Mouse (Mus musculus) adrenal gland, postnatal 4 days (tissue): ENCODE results near the gene Ybx2. TPM values are rescaled to one million over a fixed set of nuclear protein-coding genes. Genes with fewer than 3 reads are reported as not detected.
A peak's percentile ranks its signal among the peaks of the same experiment; 100 is the strongest.

ENCODE experiments used
- DNase-seq, 2 experiments: peaks; one replicate each; pipeline ENCODE4 v3.0.0; 2021 to 2022; ENCODE audit warnings: low spot score in 2 of 2, mixed read lengths in 2 of 2
- long read RNA-seq, 2 experiments: library from polyadenylated mRNA; stranded (forward); transcript quantifications; one replicate each; pipeline ENCODE4 v2.0.0; 2021
- total RNA-seq, 2 experiments: library from RNA; stranded (reverse); gene quantifications; 2 replicates each; pipeline ENCODE4 v1.2.3; 2021

The Ybx2 gene
- total RNA-seq, result 10 to 100 TPM in 1 of 2 experiments, 1 to 10 TPM in 1; 9.7 to 20.6 TPM
- long read RNA-seq, experiment 1, partial matches to known transcripts, result 1 of 4 reads
- long read RNA-seq, experiment 1, other reads (novel, unspliced or antisense), result 2 of 4 reads
- long read RNA-seq, experiment 2, partial matches to known transcripts, result 5 of 12 reads
- long read RNA-seq, experiment 2, other reads (novel, unspliced or antisense), result 3 of 12 reads

- peak; percentile 62 to 71 for DNase-seq
Observed at GRCm38 (mm10) chr11:69935137-69935879, at the start of gene Ybx2. TSS of gene Ybx2 (plus strand) at chr11:69935796.

DNA sequence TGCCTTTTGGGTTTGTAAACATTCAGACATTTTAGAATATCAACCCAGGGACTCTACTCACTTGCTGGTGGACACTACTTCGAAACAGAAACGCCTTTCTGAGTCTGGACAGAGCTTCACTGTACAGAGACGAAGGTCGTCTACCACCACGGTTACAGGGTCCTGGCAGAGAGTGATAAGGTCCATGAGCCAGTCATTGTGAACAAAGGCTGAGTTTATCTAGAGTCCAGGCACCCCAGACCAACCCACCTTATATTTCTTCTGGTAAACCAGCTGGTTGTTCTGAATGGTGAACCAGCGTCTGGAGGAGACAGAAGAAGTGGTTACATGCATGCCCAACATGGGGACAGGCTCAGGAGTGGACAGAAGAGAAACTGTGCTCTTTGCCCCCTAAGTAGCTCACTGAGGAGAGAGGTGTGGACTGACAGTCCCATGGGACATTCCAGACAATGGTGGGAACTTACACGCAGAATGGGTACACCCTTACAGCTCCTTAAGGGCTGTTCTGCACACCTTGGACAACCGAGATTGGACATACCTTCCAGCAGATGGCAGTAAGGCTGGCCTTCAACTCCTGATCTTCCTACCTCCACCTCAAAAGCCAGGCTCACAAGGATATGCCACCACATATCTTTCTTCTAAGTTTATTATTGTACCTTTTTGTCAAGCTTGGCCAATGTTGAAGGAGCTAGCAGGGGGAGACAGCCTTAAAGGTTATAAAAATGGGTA lies 48.5 kb upstream of the Ybx2 start:
- no peak for DNase-seq

DNA sequence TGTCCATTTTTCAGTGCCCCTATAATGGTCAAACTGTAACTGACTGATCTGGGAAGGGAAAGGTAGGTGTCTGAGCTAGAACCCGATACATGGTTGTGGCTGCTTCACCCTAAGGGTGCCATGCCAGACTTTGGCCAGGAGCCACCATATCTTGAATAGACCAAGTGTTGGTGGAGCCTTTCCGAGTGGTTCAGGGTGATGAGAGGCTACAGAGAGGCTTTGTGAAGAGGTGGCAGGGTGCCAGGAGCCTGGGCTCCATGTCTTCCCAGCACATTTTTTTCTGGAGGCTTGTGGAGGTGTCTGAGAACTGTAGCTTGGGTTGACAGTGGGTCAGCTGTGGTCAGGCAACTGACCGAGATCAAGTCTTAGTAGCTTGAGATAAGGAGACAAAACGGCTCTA lies 44.1 kb upstream of the Ybx2 start:
- no peak for DNase-seq

- no peak for DNase-seq
Observed at GRCm38 (mm10) chr11:69894671-69895070, 40.9 kb upstream of the Ybx2 start.

- no peak for DNase-seq
Observed at GRCm38 (mm10) chr11:69895291-69895690, 40.3 kb upstream of the Ybx2 start, which contains the start of gene Acap1. TSS of gene Acap1 (minus strand) at chr11:69895539.

- no peak for DNase-seq
Observed at GRCm38 (mm10) chr11:69899870-69900269, 35.7 kb upstream of the Ybx2 start.

GRCm38 (mm10) chr11:69900471-69901405 lies 34.9 kb upstream of the Ybx2 start, which contains the start of the genes 2810408A11Rik and Neurl4:
TSS of gene 2810408A11Rik (minus strand) at chr11:69900987.
TSS of gene Neurl4 (plus strand) at chr11:69901072.
- DNase-seq, result peak; percentile 47 to 78

DNA sequence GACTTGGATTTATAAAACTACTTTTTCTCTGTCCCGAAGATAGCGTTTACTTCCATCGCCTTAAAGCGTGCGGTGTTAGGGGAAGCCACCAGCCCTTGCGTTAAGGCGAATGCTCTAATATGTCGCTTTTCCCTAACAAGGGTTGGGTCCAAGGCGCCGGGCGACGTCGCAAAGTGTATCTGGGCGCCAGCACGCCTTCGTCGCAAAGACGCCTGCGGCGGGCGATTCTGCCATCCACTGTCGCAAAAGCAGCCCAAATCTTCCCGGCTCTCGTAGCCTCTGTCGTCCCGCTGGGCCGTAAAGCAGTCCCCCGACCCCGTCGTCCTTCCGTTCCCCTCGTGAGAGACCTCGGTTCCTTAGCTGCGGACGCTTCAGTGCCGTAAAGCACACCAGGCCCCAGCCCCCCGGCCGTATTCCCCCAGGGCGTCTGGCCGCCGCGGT lies 34.2 kb upstream of the Ybx2 start:
- DNase-seq, result peak; percentile 68 to 87

- no peak for DNase-seq
Observed at GRCm38 (mm10) chr11:69901993-69902392, 33.6 kb upstream of the Ybx2 start.

- no peak for DNase-seq
Observed at GRCm38 (mm10) chr11:69902972-69903371, 32.6 kb upstream of the Ybx2 start.

DNA sequence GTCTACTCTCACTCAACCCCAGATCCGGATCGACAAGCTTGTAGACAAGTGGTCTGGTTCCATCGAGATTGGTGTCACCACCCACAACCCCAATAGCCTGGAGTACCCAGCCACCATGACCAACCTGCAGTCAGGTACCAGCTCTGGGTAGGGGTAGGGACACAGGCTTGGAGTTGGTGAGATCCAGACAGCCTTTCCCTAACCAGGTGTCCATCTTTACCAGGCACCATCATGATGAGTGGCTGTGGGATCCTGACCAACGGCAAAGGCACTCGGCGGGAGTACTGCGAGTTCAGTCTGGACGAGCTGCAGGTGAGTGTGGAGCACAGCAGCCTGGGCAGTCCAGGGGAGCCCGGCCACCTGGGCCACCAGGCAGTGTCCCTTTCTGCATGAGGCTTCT lies 31.3 kb upstream of the Ybx2 start:
- no peak for DNase-seq

DNA sequence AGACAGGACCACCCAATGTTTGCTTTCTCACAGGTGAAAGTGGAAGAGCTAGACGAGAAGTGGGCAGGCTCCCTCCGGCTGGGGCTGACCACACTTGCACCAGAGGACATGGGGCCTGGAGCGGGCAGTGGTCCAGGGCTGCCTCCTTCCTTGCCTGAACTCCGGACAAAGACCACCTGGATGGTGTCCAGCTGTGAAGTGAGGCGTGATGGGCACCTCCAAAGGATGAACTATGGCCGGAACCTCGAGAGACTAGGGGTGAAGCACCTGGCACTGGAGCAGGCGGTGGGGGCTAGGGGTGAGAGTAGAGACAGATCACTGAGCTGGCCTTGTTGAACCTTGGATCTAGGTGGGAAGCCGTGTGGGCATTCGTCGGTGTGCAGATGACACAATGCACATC lies 27.0 kb upstream of the Ybx2 start:
- DNase-seq, result no peak

- DNase-seq, result no peak
Observed at GRCm38 (mm10) chr11:69909174-69909573, 26.4 kb upstream of the Ybx2 start.

GRCm38 (mm10) chr11:69910177-69910576 lies 25.4 kb upstream of the Ybx2 start:
- DNase-seq, result no peak

DNA sequence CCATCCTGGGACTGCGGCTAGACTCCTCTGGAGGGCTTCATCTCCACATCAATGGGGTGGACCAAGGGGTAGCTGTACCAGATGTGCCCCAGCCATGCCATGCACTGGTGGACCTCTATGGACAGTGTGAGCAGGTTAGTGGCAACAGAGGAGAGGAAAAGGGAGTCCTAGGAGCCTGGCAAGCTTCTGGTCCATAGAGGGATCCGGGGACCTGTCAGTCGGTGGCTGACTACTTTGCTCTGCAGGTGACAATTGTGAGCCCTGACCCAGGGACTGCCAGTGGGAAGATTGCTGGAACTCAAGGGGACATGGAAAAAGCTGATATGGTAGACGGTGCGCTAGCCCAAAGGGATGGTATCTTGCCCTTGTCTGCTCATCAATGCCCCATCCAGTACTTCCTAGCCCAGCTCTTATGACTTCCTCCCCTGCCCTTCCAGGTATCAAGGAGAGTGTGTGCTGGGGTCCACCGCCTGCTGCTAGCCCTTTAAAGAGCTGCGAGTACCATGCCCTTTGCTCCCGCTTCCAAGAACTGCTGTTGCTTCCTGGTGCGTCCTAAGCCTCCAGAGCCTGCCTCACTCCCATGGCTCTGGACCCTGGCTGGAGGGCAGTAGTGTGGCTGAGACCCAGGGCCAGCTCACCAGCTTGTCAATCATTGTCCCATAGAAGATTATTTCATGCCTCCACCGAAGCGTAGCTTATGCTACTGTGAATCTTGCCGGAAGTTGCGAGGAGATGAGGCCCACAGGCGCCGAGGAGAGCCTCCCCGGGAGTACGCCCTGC lies 24.6 kb upstream of the Ybx2 start:
- DNase-seq, result no peak

- DNase-seq, result no peak
Observed at GRCm38 (mm10) chr11:69911701-69912100, 23.9 kb upstream of the Ybx2 start.

- no peak for DNase-seq
Observed at GRCm38 (mm10) chr11:69912716-69913530, 22.7 kb upstream of the Ybx2 start.

- DNase-seq, result peak; percentile 82 to 84
Observed at GRCm38 (mm10) chr11:69913554-69914371, 21.8 kb upstream of the Ybx2 start, which contains the start of gene Gps2. TSS of gene Gps2 (plus strand) at chr11:69913888.
